Mouse (Mus musculus): ENCODE measurements around the gene Maml3.
A peak's percentile ranks its signal among the peaks of the same experiment; 100 is the strongest.

GRCm38 (mm10) chr3:51705220-51705619 lies 399.7 kb downstream of the Maml3 start:
- no peak for TF ChIP-seq POLR2A (IDR thresholded peaks at IDR 0.05; ENCODE audit: borderline replicate concordance, extremely low read depth, insufficient read depth, insufficient read length, poor library complexity, severe bottlenecking)
- peak; percentile 46; the same call in 1 of the 2 replicates for TF ChIP-seq CTCF (IDR thresholded peaks at IDR 0.05; ENCODE audit: borderline replicate concordance, extremely low read depth, insufficient read depth, insufficient read length)

All from brain, embryonic 14.5 days (tissue).